Mouse (Mus musculus): ENCODE measurements around the gene Snx8.

Snx8 gene

GRCm38 (mm10) chr5:140345244-140345643, 43.8 kb downstream of the Snx8 start:
- no peak for DNase-seq (ENCODE audit: low spot score in 2 of 2)

GRCm38 (mm10) chr5:140342880-140343279, 46.2 kb downstream of the Snx8 start:
- no peak for DNase-seq (ENCODE audit: low spot score in 2 of 2)

- DNase-seq (ENCODE audit: low spot score in 2 of 2) = no peak
These were observed 49.2 kb downstream of the Snx8 start for GRCm38 (mm10) chr5:140339836-140340235.

GRCm38 (mm10) chr5:140338779-140339178, 50.3 kb downstream of the Snx8 start:
- DNase-seq (ENCODE audit: low spot score in 2 of 2) = no peak

GRCm38 (mm10) chr5:140336680-140337079, 52.4 kb downstream of the Snx8 start:
- peak; percentile 32 to 63 for DNase-seq (ENCODE audit: low spot score in 2 of 2)

GRCm38 (mm10) chr5:140333631-140334030, 55.4 kb downstream of the Snx8 start:
- peak in 1 of 2 experiments; percentile 37 for DNase-seq (ENCODE audit: low spot score in 2 of 2)

- no peak for DNase-seq (ENCODE audit: low spot score in 2 of 2)
These were observed 56.5 kb downstream of the Snx8 start for GRCm38 (mm10) chr5:140332519-140332918.

GRCm38 (mm10) chr5:140331615-140332512, 57.2 kb downstream of the Snx8 start, which contains the start of gene Mrm2:
TSS of gene Mrm2 (minus strand) at chr5:140331898.
- DNase-seq (ENCODE audit: low spot score in 2 of 2) = peak; percentile 83 to 92

GRCm38 (mm10) chr5:140324058-140324457, 65.0 kb downstream of the Snx8 start:
- no peak for DNase-seq (ENCODE audit: low spot score in 2 of 2)

GRCm38 (mm10) chr5:140321756-140322575, 67.1 kb downstream of the Snx8 start:
- DNase-seq (ENCODE audit: low spot score in 2 of 2) = no peak

GRCm38 (mm10) chr5:140321042-140321755, 67.9 kb downstream of the Snx8 start, which contains the start of the genes Mad1l1 and Nudt1:
TSS of gene Mad1l1 (minus strand) at chr5:140321552.
TSS of gene Nudt1 (plus strand) at chr5:140321656.
- peak; percentile 93 to 94 for DNase-seq (ENCODE audit: low spot score in 2 of 2)

- no peak for DNase-seq (ENCODE audit: low spot score in 2 of 2)
These were observed 72.3 kb downstream of the Snx8 start for GRCm38 (mm10) chr5:140316716-140317115.

- DNase-seq (ENCODE audit: low spot score in 2 of 2) = no peak
These were observed 81.5 kb downstream of the Snx8 start for GRCm38 (mm10) chr5:140307602-140308001.

- no peak for DNase-seq (ENCODE audit: low spot score in 2 of 2)
These were observed 83.0 kb downstream of the Snx8 start for GRCm38 (mm10) chr5:140306016-140306415.

GRCm38 (mm10) chr5:140298291-140298690, 90.8 kb downstream of the Snx8 start:
- no peak for DNase-seq (ENCODE audit: low spot score in 2 of 2)

- DNase-seq (ENCODE audit: low spot score in 2 of 2) = peak; percentile 26 to 67
These were observed 96.9 kb downstream of the Snx8 start for GRCm38 (mm10) chr5:140292152-140292551.
